Mouse (Mus musculus) left cerebral cortex, adult 11 months (tissue): ENCODE results near the gene Ddx43.

ENCODE experiments used
- DNase-seq: peaks from one replicate; pipeline ENCODE4 v3.0.0; 2022; ENCODE audit warnings: low spot score

Gene Ddx43

DNA sequence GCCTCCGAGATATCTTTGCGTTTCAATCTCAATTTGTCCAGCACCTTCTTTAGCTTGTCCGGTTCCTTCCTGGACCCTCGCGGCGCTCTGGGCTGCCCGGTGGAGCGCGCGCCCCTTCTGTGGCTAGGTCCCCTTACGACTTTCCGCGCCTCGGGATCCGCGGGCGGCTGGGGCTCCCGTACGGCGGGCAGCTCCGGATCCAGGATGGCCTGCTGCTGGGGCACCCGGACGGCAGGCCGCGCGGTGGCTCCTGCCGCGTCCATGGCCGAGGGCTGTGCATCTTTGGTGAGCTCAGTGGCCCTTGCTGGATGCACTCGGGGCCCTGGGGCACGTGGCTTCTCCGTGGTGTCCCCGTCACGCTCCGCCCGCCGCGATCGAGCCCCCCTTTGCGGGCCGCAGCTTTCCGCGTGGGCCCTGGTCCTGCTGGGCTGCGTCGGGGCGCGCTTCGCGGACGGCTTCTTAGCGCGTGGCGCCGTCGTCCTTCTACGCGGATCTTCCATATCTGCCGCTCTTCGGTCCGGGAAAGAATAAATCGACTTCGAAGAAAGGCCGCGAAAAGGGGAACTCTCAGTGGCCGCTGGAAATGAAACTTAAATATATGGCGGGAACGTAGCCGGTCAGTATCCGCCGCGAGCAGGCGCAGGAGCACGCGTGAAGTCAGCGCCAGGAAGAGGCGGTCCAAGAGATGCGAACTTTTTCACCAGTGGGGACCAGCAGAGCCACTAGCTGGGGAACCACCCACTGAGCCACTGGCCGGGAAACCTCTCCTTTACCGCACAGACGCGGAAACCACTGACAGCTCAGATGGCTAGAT lies 47.2 kb downstream of the Ddx43 start, which contains the start of gene Cgas:
Gene Cgas (minus strand): TSS at position 659 of the 814 bp plus-strand sequence.
- DNase-seq = no peak

DNA sequence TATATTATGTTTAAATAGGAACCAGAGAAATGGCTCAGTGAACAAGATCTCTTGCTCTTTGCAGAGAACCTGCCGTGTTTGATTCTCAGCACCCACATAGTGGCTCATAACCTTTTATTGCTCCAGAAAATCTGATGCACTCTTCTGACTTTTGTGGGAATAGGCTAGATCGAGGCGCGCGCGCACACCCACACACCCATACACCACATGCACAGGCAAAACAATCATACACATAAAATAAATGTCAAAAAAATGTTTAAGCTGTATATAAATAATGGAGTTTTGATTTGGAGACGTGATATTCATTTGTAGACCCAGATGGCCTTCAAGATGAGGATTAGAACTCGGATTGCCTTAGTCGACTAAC lies 52.0 kb downstream of the Ddx43 start:
- DNase-seq = no peak

DNA sequence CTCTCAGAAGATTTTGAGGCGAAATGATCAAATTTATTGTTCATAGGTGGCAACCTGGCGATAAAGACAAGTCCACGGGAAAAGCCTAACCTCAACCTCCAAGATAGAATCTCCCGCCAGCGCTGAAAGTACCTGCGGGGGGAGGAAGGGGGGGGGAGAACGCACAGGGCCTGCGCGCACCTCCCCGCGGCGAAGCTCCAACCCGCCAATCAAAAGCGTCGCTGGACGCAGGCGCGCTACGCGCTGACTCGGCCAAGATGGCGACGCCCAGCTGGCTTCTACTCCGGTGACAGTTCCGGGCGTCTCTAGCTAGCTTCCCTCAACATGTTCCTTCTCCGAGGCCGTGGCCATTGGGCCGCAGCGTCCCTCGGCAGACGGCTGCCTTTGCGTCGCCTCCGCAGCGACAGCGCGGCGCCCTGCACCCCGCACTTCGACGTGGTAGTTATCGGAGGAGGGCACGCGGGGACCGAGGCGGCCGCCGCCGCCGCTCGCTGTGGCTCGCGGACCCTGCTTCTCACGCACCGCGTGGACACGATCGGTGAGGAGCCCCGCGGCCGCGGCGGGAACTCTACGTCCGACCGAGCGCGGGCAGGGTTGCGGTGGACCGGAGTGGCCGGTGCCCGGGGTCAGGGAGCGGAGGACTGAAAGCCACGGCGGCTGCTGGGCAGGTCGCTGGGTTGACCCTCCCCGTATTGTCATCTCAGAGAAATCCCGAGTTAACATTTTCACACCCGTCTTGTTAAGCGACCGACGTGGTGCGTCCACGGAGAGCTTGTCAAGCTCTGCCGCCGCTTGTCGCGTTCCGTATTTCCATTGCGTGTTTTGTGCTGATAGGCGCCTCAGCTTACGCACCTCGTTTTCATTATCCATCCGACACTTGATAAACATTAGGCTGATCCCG lies 52.6 kb downstream of the Ddx43 start, which contains the start of the genes Mto1 and Gm17324:
Gene Mto1 (plus strand): TSS at position 236 of the 901 bp plus-strand sequence.
Gene Gm17324 (minus strand): TSS at position 814 of the 901 bp plus-strand sequence.
- peak; percentile 68 for DNase-seq

DNA sequence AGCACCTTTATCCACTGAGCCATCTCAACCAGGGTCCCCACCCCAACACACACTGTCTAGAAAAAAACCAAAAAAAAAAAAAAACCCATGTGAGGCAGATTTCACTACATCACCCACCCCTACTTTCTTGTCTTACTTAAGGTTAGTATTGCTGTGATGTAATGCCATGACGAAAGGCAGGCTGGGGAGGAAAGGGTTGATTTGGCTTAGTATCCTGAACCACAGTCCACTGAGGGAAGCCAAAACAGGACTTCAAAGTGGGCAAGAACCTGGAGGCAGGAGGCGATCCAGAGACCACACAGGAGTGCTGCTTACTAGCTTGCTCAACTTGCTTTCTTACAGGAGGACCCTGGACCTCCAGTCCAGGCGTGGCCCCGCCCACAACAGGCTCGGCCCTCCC lies 54.8 kb downstream of the Ddx43 start:
- DNase-seq = no peak

DNA sequence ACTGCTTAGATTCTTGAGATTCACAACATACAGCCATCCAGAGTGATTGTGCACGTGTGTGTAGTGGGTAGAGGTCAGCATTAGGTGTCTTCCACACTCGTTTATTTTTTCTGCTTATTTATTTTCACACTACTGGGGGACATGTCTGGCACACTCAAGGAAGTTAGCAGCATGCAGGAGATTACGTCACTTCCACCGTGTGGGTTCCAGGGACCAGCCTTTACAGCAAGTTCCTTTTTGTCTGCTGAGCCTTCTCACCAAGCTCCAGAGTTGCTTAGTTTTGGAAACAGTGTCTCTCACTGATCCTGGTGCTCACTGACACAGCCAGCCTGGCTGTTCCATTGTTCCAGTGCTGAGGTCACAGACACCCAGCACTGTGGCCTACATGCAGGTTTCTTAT lies 55.8 kb downstream of the Ddx43 start:
- no peak for DNase-seq

DNA sequence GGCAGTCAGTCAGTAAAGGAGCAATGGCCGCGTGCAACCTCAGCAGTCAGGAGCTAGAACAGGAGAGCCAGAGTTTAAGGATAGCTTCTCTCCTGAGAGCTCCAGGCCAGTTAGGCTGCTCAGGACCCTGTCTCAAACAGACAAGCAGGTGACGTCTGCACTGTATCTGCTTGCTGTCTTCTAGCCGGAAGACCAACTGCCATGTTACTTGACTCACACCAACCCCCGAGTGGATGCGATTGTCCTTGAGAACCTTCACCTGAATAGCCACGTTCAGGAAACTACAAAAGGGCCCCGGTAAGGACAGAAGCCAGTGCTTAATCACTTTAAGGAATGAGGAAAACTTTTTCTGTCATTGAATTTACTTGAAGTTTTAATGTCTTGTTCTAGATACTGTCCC lies 61.4 kb downstream of the Ddx43 start:
- no peak for DNase-seq

DNA sequence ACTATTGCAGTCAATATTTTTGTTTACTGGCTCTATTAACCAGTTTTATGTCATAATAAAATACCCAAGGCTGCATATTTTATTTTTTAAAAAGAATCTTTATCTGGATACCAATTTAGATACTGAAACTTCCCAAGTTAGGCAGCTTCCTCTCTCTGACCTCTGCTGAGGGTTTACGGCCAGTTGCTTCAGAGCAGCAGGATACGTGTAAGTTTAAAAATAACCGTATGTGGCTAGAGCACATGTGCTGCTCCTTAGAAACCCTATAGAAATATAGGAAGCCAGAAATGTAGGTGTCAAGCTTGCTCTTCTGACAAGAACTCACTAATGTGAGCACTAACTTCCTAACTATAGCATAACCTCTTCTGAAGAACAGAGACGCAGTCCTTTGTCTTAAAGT lies 67.8 kb downstream of the Ddx43 start:
- DNase-seq = no peak

DNA sequence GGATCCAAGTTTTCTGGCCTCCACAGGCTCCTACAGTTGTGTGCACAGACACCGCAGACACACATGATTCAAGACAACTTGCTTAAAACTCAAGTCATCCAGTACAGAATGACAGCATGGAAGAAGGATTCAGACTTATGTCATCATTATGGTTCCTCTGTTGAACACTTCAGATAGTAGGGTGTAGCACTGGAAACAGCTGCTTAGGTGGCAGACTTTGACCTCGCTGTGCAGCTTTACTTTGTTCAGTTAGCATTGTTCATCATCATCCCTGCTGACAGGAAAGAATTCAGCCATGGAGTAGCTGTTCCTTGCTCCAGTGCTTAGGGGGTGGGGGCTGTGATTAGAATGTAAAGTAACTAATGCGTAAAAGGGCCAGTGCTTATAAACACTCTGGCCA lies 70.1 kb downstream of the Ddx43 start:
- DNase-seq = no peak
